Mouse (Mus musculus) spleen, adult 2 months (tissue): Measurements from ENCODE around the gene Spink2.

ENCODE experiments used
- CTCF ChIP-seq: fragments of 200-500 bp; IDR thresholded peaks from 2 replicates; pipeline ENCODE4 v1.5.1; 2011; ENCODE audit warnings: mild to moderate bottlenecking, inconsistent platforms; ENCODE audit not compliant: insufficient read depth, insufficient read length, insufficient replicate concordance; ENCODE audit errors: extremely low read depth
- POLR2A ChIP-seq: fragments of 200-500 bp; IDR thresholded peaks from 2 replicates; pipeline ENCODE4 v1.6.1; 2011; ENCODE audit warnings: low read depth, low read length, inconsistent platforms

DNA sequence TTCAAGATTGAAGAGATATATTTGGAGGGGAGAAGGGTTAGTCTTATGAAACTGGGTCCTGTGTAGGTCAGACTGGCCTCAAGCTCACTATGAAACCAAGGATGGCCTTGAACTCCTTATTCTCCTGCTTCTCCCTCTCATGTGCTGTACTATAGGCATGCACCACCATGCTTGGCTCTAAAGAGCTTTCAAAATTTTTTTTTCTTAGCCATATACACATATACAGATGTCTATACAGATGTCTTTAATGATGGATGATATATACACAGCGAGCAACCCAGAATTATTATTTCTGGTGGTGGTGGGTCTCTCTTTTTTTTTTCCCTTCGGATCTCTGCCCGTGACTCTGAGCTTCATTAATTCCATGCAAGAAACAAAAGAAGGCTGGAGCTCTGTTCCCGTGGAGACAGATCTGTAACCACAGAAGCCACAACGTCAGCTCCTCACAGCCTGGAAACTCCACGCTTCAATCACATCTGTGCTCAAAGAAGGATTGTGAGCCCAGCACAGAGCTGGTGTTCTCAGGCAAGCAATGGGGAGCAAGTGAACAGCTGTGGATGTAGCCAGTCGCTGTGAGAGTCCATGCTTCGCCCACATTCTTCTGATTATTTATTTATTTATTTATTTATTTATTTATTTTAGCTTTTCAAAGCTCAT lies 33.2 kb upstream of the Spink2 start:
- TF ChIP-seq CTCF (no peak), POLR2A (no peak)
